Mouse (Mus musculus) thymus, adult 2 months (tissue): ENCODE results near the gene Pdxk.

Experiments used
- CTCF ChIP-seq: fragments of 200-500 bp; IDR thresholded peaks from 2 replicates; pipeline ENCODE4 v1.5.1; 2012; ENCODE audit warnings: mild to moderate bottlenecking, control low read depth, low read length, moderate library complexity, borderline replicate concordance; ENCODE audit not compliant: control insufficient read depth, poor library complexity, insufficient read depth; ENCODE audit errors: extremely low read depth
- POLR2A ChIP-seq: fragments of 200-500 bp; IDR thresholded peaks from 2 replicates; pipeline ENCODE4 v1.6.1; 2012; ENCODE audit warnings: mild to moderate bottlenecking, low read length, control low read depth, moderate library complexity; ENCODE audit not compliant: control insufficient read depth, poor library complexity, insufficient read depth; ENCODE audit errors: extremely low read depth

DNA sequence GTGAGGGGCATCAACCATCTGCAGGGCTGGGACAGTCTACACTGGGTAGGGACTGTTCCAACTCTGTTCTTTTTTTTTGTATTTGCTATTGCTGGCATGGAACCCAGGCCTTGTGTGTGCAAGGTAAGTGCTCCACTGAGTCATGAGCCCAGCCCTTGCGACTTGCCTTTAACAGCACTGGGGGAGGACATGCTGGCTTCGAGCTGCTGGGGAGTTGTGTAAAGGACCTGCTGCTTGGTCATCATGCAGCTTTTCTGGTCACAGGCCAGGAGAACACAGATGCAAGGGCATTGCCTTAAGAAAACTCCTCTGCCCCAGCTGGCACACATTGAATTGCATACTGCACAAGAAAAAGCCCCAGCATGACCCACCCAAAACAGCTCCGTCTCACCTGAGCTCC, 22.5 kb downstream of the Pdxk start:
- TF ChIP-seq CTCF (no peak), POLR2A (no peak)
